Mouse (Mus musculus) left cerebral cortex, postnatal 14 days (tissue): Measurements from ENCODE around the gene Vmn1r204. TPM values are rescaled to one million over a fixed set of nuclear protein-coding genes. Genes with fewer than 3 reads are reported as not detected.
"Not testable (repeated sequence)": the region's sequence is repeated elsewhere in the genome, so short reads cannot be mapped to it uniquely, and the experiment has no call there.

ENCODE experiments used
- DNase-seq, 2 experiments: peaks; one replicate each; pipeline ENCODE4 v3.0.0; 2021 to 2022; ENCODE audit warnings: low spot score in 2 of 2, mixed read lengths in 1 of 2
- intact Hi-C: fragments of 180-260 bp; cut with DNase I; formaldehyde crosslinking; loops from one replicate; pipeline ENCODE4 v1.15.1; 2025
- long read RNA-seq, 2 experiments: library from polyadenylated mRNA; stranded (forward); transcript quantifications; one replicate each; pipeline ENCODE4 v2.0.0; 2021
- total RNA-seq, 2 experiments: library from RNA; stranded (reverse); gene quantifications; 2 replicates each; pipeline ENCODE4 v1.2.3; 2021

Gene Vmn1r204
- total RNA-seq: not detected
- long read RNA-seq, experiment 1: 0 reads
- long read RNA-seq, experiment 2: 0 reads

DNA sequence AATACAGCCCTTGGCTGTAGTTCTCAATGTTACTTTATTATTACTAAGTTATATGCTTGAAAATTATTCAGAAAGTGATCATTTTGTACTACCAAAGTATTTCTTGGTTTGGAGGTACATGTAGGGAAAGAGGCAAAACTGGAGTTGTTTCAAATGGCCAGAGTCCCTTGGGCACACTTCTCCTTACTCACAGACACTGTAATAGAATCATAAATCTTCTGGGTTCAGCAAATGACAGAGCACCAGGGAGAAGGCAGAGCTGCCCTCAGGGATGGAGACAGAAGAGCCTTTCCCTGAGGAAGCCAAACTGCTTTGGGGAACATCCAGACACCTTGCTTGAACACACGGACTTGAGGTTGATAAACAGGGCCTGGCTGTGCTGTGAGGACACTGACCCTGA lies at the start of gene Vmn1r204:
TSS of gene Vmn1r204 (plus strand) at position 301 of the 400 bp plus-strand sequence.
- DNase-seq, intact Hi-C loops: not testable (repeated sequence)

- DNase-seq: no peak
- intact Hi-C loops: no loop called here
Observed at GRCm38 (mm10) chr13:22505281-22505680, 47.7 kb upstream of the Vmn1r204 start, which contains the start of gene Vmn1r202. Gene Vmn1r202 (minus strand): TSS chr13:22505381.

GRCm38 (mm10) chr13:22517814-22518213 lies 35.2 kb upstream of the Vmn1r204 start, which contains the start of gene Vmn1r203:
Gene Vmn1r203 (plus strand): TSS chr13:22518114.
- no peak for DNase-seq
- intact Hi-C loops: no loop called here

DNA sequence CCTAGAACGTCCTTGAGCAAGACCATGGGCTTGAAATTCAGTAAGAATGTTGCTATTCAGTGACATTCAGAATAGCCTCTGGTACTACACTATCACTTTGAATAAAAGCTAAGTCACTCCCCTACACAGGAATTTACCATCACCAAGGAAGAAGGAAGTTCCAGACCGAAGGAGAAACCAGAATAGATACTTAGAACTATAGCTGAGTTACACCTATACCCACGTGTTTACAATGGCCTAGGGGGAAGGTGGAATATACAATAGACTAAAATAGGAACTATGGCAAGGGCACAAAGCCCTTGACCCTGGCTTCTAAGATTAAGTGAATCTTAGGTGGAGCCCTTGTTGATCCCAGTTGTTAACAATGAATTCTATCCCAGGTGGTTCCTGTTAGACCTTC lies 21.9 kb downstream of the Vmn1r204 start:
- intact Hi-C loops, DNase-seq: not testable (repeated sequence)

DNA sequence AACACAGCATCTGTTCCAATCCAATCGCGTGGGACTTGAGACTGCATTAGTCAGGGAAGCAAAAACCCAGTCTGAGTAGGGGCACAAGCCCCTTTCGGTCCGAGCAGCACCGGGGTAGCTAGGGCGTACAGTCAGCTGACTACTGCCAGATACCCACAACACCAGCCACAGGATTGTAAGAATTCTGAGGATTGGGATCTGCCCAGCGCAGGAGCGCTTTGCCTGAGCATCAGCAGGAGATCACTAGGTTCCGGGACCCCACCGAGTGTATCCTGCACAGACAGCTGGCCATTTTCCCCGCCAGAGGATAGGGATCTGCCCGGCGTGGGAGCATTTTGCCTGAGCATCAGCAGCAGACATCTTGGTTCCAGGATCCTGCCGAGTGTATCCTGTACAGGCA lies 30.3 kb downstream of the Vmn1r204 start:
- intact Hi-C loops, DNase-seq: not testable (repeated sequence)

GRCm38 (mm10) chr13:22592900-22593299 lies 39.9 kb downstream of the Vmn1r204 start, which contains the start of gene Vmn1r205:
Gene Vmn1r205 (minus strand): TSS chr13:22593000.
- intact Hi-C loops: no loop called here
- no peak for DNase-seq

Other genes with a start within 250 kb of the Vmn1r204 start
- gene Vmn1r197, start 228.6 kb upstream of the Vmn1r204 start, total RNA-seq: not detected
- not detected for gene Vmn1r198, start 202.8 kb upstream of the Vmn1r204 start, total RNA-seq
- not detected for gene Vmn1r199, start 173.4 kb upstream of the Vmn1r204 start, total RNA-seq
- gene Vmn1r200, start 162.8 kb upstream of the Vmn1r204 start, total RNA-seq: not detected
- not detected for gene Vmn1r201, start 81.3 kb upstream of the Vmn1r204 start, total RNA-seq
- gene Vmn1r202, start 47.8 kb upstream of the Vmn1r204 start, total RNA-seq: under 1 TPM in 1 of 2 experiments, not detected in 1; 0.06 TPM
- not detected for gene Vmn1r203, start 35.1 kb upstream of the Vmn1r204 start, total RNA-seq
- not detected for gene Vmn1r205, start 39.8 kb downstream of the Vmn1r204 start, total RNA-seq
- gene Vmn1r206, start 71.1 kb downstream of the Vmn1r204 start, total RNA-seq: not detected
- under 1 TPM; 0.11 to 0.15 TPM for gene Vmn1r207-ps, start 176.4 kb downstream of the Vmn1r204 start, total RNA-seq
- not detected for gene Vmn1r208, start 224.2 kb downstream of the Vmn1r204 start, total RNA-seq